Mouse (Mus musculus): ENCODE data around the gene Ttc38. TPM values are rescaled to one million over a fixed set of nuclear protein-coding genes. Genes with fewer than 3 reads are reported as not detected.
A peak's percentile ranks its signal among the peaks of the same experiment; 100 is the strongest.

Ttc38 gene
- polyA plus RNA-seq, 1 experiment from 2014 or later, result 5.3 TPM

GRCm38 (mm10) chr15:85822011-85822359 lies 10.1 kb upstream of the Ttc38 start:
- ATAC-seq (ENCODE audit: insufficient number of reproducible peaks, insufficient read depth, low FRiP score, low TSS enrichment, low read depth), result peak; percentile 73
- H3K27ac ChIP-seq, result no peak overlapping the region
- WGBS, result 8% methylated on average over 4 of the region's 4 CpGs

GRCm38 (mm10) chr15:85826676-85827075 lies 5.4 kb upstream of the Ttc38 start:
- Histone ChIP-seq H3K36me3 (no peaks in the 10 kb centered on the region), H3K27me3 (peaks cover 5% of the 10 kb centered on the region), H3K9ac (replicated peaks) (no peak overlapping the region), H3K4me1 (replicated peaks) (peaks cover 9% of the 10 kb centered on the region; the same call in 1 of the 2 replicates), H3K4me3 (replicated peaks) (no peak overlapping the region), H3K27ac (no peak overlapping the region), H3K9me3 (no peaks in the 10 kb centered on the region), H3K4me2 (no peak overlapping the region)
- no peak for ATAC-seq (ENCODE audit: insufficient number of reproducible peaks, insufficient read depth, low FRiP score, low TSS enrichment, low read depth)
- 66% methylated on average over 5 of the region's 5 CpGs for WGBS

More at GRCm38 (mm10) chr15:85822011-85822359, 10.1 kb upstream of the Ttc38 start:
- Histone ChIP-seq H3K27me3 (peaks cover 25% of the 10 kb centered on the region), H3K36me3 (no peaks in the 10 kb centered on the region), H3K4me2 (peak overlapping the region; percentile 98), H3K9me3 (no peaks in the 10 kb centered on the region), H3K4me3 (replicated peaks) (peak overlapping the region; percentile 57), H3K4me1 (replicated peaks) (peaks cover 5% of the 10 kb centered on the region; the same call in 1 of the 2 replicates), H3K9ac (replicated peaks) (peak overlapping the region; percentile 79; the same call in 1 of the 2 replicates)

- no peak overlapping the region for H3K27ac ChIP-seq
- H3K36me3 ChIP-seq, result no peaks in the 10 kb centered on the region
- no peak overlapping the region for H3K9ac ChIP-seq (replicated peaks)
- 86% methylated on average over 4 of the region's 4 CpGs for WGBS
- H3K4me3 ChIP-seq (replicated peaks), result no peak overlapping the region
- no peaks in the 10 kb centered on the region for H3K9me3 ChIP-seq
- no peak overlapping the region for H3K4me2 ChIP-seq
- ATAC-seq (ENCODE audit: insufficient number of reproducible peaks, insufficient read depth, low FRiP score, low TSS enrichment, low read depth), result no peak
- peaks cover 13% of the 10 kb centered on the region for H3K4me1 ChIP-seq (replicated peaks)
- no peaks in the 10 kb centered on the region for H3K27me3 ChIP-seq
These were observed 4.0 kb upstream of the Ttc38 start for GRCm38 (mm10) chr15:85828071-85828470.

- no peak for ATAC-seq (ENCODE audit: insufficient number of reproducible peaks, insufficient read depth, low FRiP score, low TSS enrichment, low read depth)
- 77% methylated on average over 5 of the region's 5 CpGs for WGBS
These were observed 2.6 kb upstream of the Ttc38 start for GRCm38 (mm10) chr15:85829470-85829869.

GRCm38 (mm10) chr15:85832599-85832998 lies 493 bp downstream of the Ttc38 start:
- 42% methylated on average over 8 of the region's 8 CpGs for WGBS
- H3K27ac ChIP-seq, result peak overlapping the region; percentile 41; the same call in 1 of the 2 replicates
- H3K9me3 ChIP-seq, result no peaks in the 10 kb centered on the region
- H3K27me3 ChIP-seq, result no peaks in the 10 kb centered on the region
- peak overlapping the region; percentile 65 for H3K9ac ChIP-seq (replicated peaks)
- peaks cover 13% of the 10 kb centered on the region for H3K4me1 ChIP-seq (replicated peaks)
- peak overlapping the region; percentile 73 for H3K4me2 ChIP-seq
- ATAC-seq (ENCODE audit: insufficient number of reproducible peaks, insufficient read depth, low FRiP score, low TSS enrichment, low read depth), result no peak
- H3K36me3 ChIP-seq, result peaks cover 5% of the 10 kb centered on the region; the same call in 1 of the 2 replicates
- H3K4me3 ChIP-seq (replicated peaks), result peak overlapping the region; percentile 58

More at GRCm38 (mm10) chr15:85829470-85829869, 2.6 kb upstream of the Ttc38 start:
- Histone ChIP-seq H3K27me3 (no peaks in the 10 kb centered on the region), H3K9ac (replicated peaks) (no peak overlapping the region), H3K36me3 (no peaks in the 10 kb centered on the region), H3K9me3 (no peaks in the 10 kb centered on the region), H3K4me3 (replicated peaks) (no peak overlapping the region), H3K4me1 (replicated peaks) (peaks cover 13% of the 10 kb centered on the region), H3K4me2 (no peak overlapping the region), H3K27ac (no peak overlapping the region)

- Histone ChIP-seq H3K36me3 (peaks cover 5% of the 10 kb centered on the region; the same call in 1 of the 2 replicates), H3K27ac (no peak overlapping the region), H3K9me3 (no peaks in the 10 kb centered on the region), H3K4me1 (replicated peaks) (peaks cover 13% of the 10 kb centered on the region), H3K4me2 (no peak overlapping the region), H3K9ac (replicated peaks) (no peak overlapping the region), H3K27me3 (no peaks in the 10 kb centered on the region), H3K4me3 (replicated peaks) (no peak overlapping the region)
- 58% methylated on average over 3 of the region's 3 CpGs for WGBS
- no peak for ATAC-seq (ENCODE audit: insufficient number of reproducible peaks, insufficient read depth, low FRiP score, low TSS enrichment, low read depth)
These were observed 3.2 kb downstream of the Ttc38 start for GRCm38 (mm10) chr15:85835335-85835734.

- no peak overlapping the region for H3K4me3 ChIP-seq (replicated peaks)
- no peak for ATAC-seq (ENCODE audit: insufficient number of reproducible peaks, insufficient read depth, low FRiP score, low TSS enrichment, low read depth)
- no peak overlapping the region for H3K9ac ChIP-seq (replicated peaks)
- no peak overlapping the region for H3K27ac ChIP-seq
- H3K4me2 ChIP-seq, result no peak overlapping the region
- H3K9me3 ChIP-seq, result no peaks in the 10 kb centered on the region
- WGBS, result 91% methylated on average over 5 of the region's 5 CpGs
- H3K27me3 ChIP-seq, result no peaks in the 10 kb centered on the region
- H3K4me1 ChIP-seq (replicated peaks), result peaks cover 8% of the 10 kb centered on the region; the same call in 1 of the 2 replicates
- H3K36me3 ChIP-seq, result peaks cover 5% of the 10 kb centered on the region; the same call in 1 of the 2 replicates
These were observed 4.8 kb downstream of the Ttc38 start for GRCm38 (mm10) chr15:85836887-85837286.

- no peak for ATAC-seq (ENCODE audit: insufficient number of reproducible peaks, insufficient read depth, low FRiP score, low TSS enrichment, low read depth)
- no peak overlapping the region for H3K9ac ChIP-seq (replicated peaks)
These were observed 8.9 kb downstream of the Ttc38 start for GRCm38 (mm10) chr15:85840983-85841382.

GRCm38 (mm10) chr15:85841796-85842360 lies 9.8 kb downstream of the Ttc38 start:
- ATAC-seq (ENCODE audit: insufficient number of reproducible peaks, insufficient read depth, low FRiP score, low TSS enrichment, low read depth), result no peak
- Histone ChIP-seq H3K27ac (no peak overlapping the region), H3K4me2 (no peak overlapping the region), H3K36me3 (no peaks in the 10 kb centered on the region), H3K27me3 (no peaks in the 10 kb centered on the region), H3K4me3 (replicated peaks) (no peak overlapping the region), H3K4me1 (replicated peaks) (no peaks in the 10 kb centered on the region), H3K9me3 (no peaks in the 10 kb centered on the region), H3K9ac (replicated peaks) (no peak overlapping the region)
- 77% methylated on average over 5 of the region's 5 CpGs for WGBS

More at GRCm38 (mm10) chr15:85840983-85841382, 8.9 kb downstream of the Ttc38 start:
- H3K4me1 ChIP-seq (replicated peaks), result no peaks in the 10 kb centered on the region
- no peak overlapping the region for H3K4me3 ChIP-seq (replicated peaks)
- no peak overlapping the region for H3K4me2 ChIP-seq
- no peak overlapping the region for H3K27ac ChIP-seq
- 28% methylated on average over 6 of the region's 6 CpGs for WGBS
- H3K27me3 ChIP-seq, result no peaks in the 10 kb centered on the region
- peaks cover 4% of the 10 kb centered on the region; the same call in 1 of the 2 replicates for H3K36me3 ChIP-seq
- no peaks in the 10 kb centered on the region for H3K9me3 ChIP-seq

- Histone ChIP-seq H3K27me3 (no peaks in the 10 kb centered on the region), H3K27ac (no peak overlapping the region), H3K4me2 (no peak overlapping the region), H3K4me3 (replicated peaks) (no peak overlapping the region), H3K9ac (replicated peaks) (no peak overlapping the region), H3K36me3 (no peaks in the 10 kb centered on the region), H3K4me1 (replicated peaks) (no peaks in the 10 kb centered on the region), H3K9me3 (no peaks in the 10 kb centered on the region)
- ATAC-seq (ENCODE audit: insufficient number of reproducible peaks, insufficient read depth, low FRiP score, low TSS enrichment, low read depth), result no peak
These were observed 13.0 kb downstream of the Ttc38 start for GRCm38 (mm10) chr15:85845071-85845470.

- Histone ChIP-seq H3K27me3 (no peaks in the 10 kb centered on the region), H3K36me3 (peaks cover under 1% of the 10 kb centered on the region; the same call in 1 of the 2 replicates), H3K4me2 (no peak overlapping the region), H3K4me1 (replicated peaks) (no peaks in the 10 kb centered on the region), H3K4me3 (replicated peaks) (no peak overlapping the region), H3K9me3 (no peaks in the 10 kb centered on the region), H3K9ac (replicated peaks) (no peak overlapping the region), H3K27ac (no peak overlapping the region)
- WGBS, result 79% methylated on average over 12 of the region's 12 CpGs
- ATAC-seq (ENCODE audit: insufficient number of reproducible peaks, insufficient read depth, low FRiP score, low TSS enrichment, low read depth), result no peak
These were observed 19.7 kb downstream of the Ttc38 start for GRCm38 (mm10) chr15:85851656-85852392.

All from limb, embryonic 12.5 days (tissue).